Mouse (Mus musculus) cerebellum, adult 9-10 months (tissue): ENCODE measurements at regions not wholly inside any gene's neighbourhood (a gene's known extent, or its start where the extent isn't known, plus 50 kb on each side); places are given as distances from the start of the nearest gene placed in this dataset.
A peak's percentile ranks its signal among the peaks of the same experiment; 100 is the strongest.

Source experiments
- DNase-seq: peaks from one replicate; pipeline ENCODE4 v3.0.0; 2022

DNA sequence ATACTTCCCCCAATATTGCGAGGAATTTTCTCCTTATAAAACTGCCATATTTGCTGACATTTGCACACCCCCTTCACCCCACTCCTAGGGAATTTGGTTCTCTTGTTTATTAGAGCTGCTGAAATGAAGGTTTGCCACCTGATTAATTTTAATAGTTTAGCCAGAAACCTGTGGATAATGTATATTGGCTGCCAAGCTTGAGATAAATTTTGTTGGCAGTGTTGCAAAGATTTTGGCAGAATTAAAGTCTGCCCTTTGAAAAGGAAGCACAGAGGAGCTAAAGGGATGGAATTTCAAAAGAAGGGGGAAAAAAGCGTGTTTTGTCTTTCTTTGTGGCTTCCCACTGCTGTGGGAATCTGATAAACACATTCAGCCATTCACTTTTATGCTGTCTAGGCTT lies 354.6 kb upstream of the Car10 start:
- peak; percentile 60 for DNase-seq

GRCm38 (mm10) chr11:92758383-92758964 lies 339.4 kb upstream of the Car10 start:
- no peak for DNase-seq

DNA sequence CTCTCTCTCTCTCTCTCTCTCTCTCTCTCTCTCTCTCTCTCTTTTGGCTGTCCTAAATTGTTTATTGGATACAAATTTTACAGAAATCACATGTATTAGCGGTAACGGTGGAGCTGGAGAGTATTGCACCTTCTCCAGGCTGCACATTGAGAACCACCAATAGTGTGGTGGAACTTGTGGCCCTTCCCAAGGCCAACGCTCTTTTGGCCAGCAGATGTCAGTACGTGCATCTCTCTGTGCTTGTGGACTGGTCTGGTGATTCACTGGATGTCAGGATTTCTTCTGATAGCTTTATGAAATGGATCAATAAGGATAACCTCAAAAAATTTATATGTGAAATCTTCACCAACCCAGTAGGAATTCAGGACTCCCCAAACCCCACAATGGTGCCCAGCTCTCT lies 327.9 kb upstream of the Car10 start:
- DNase-seq = peak; percentile 55

- no peak for DNase-seq
These were observed 324.8 kb upstream of the Car10 start for GRCm38 (mm10) chr11:92772916-92773569.

DNA sequence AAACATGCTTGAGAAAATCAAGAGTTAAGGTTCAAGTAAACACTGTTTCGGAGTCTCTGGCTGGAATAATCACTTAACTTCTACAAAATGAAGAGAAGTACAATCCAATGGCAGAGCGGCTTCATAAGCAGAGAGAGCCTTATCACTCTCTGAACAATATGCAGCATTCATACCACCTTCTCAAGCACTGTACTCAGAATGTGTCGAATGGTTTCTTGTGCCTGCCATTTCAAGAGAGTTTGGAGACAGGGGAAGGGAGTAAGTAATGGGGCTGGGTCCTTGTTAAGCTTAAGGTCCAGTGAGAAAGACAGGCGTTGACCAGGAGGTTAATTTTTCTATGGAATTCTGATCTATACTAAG lies 324.3 kb upstream of the Car10 start:
- DNase-seq = no peak

DNA sequence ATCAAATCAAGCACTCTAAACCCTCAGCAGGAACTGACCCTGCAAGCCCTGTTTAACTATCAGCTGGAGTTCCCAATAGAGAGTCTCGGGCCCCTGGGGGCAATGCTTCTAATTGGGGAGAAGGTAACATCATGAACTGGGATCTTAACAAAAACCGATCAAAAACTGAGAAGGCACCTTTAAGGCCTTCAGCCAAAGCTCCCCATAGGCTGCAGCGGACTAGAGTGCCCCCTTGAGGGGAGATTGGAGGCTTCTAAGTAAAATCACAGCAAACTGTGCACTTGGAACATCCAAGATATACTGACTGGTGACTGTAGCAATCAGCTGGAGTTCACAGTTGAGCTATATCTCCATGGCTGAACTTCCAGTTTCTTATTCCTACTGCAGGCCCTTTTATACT lies 323.0 kb upstream of the Car10 start:
- no peak for DNase-seq

DNA sequence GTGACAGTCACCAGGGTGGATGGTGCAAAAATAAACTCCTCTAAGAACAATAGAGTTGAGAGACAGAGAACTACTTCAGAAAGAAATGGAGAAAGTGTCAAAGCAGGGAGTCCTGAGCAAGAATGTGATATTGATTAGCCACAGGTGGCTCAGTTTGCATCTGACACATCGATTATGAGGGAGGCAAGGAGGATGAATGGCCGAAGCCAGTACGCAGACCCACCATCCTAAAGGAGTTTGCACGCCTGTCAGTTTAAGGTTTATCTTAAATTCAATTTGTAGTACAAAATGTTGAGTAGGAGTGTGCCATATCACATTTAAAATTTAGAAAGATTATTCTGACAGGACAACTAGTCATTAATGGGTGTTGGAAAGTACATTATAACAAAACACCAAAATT lies 298.6 kb upstream of the Car10 start:
- DNase-seq = no peak
